Mouse (Mus musculus) urinary bladder, adult 18-20 months (tissue): Measurements from ENCODE around the gene Phxr2.

ENCODE experiments used
- DNase-seq, 2 experiments: peaks; one replicate each; pipeline ENCODE4 v3.0.0; 2022; ENCODE audit warnings: low spot score in 2 of 2, mixed read lengths in 2 of 2

The Phxr2 gene

DNA sequence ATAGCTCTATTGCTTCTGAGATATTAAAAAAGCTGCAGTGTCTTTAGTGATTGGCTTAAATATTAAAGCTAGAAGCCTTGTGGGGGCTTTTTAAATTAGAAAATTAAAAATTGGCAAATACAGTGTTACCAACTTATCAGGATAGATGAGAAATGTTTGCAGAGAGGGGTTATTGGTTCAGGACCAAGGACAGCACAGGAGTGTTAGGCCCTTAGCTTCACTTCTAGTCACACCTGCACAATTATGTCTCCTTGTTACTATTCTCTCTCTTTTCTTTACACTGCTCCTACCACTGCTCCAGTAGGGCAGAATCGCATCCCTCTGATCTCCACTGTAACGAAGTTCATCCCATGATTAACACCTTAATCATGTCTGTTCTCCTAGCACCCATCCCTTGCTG lies 31.0 kb downstream of the Phxr2 start:
- no peak for DNase-seq

DNA sequence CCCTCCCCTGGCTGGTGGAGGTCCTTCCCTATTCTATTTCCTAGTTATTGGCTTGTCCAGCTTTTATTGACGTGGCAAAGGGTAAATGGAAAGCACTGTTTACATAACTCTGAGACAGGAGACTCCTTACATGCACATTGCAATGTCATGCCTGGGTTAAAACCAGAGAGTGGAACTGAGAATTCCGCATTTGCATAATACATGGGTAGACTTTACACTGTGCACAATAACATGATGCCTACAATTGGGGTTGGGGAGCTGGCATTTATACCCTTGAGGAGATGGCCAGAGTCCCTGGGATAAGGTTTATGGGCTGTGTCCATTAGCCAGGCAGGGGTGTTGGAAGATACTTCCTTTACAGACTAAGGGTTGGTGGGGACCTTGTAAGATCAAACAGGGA lies 32.8 kb downstream of the Phxr2 start:
- no peak for DNase-seq

GRCm38 (mm10) chr10:99089906-99090305 lies 36.2 kb downstream of the Phxr2 start:
- no peak for DNase-seq

DNA sequence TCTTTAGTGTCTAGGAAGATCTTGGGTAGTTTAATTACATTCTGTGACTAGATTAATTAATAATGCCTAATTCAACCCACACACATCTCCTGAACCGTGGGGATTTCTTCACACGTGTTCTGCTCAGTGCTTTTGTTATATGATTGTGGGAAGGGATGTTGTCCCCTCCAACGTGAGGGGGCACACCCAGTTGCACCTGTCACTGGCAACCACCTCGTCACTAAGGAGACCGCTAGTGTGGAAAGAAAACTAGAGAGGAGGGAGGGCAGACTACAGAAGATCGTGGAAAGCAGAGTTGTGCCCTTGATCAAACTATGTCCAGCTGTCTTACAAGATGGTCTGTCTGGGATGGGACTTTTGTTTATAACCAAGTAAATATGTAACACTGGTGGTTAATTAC lies 40.1 kb downstream of the Phxr2 start:
- no peak for DNase-seq

GRCm38 (mm10) chr10:99085240-99085587 lies 40.9 kb downstream of the Phxr2 start:
- no peak for DNase-seq

DNA sequence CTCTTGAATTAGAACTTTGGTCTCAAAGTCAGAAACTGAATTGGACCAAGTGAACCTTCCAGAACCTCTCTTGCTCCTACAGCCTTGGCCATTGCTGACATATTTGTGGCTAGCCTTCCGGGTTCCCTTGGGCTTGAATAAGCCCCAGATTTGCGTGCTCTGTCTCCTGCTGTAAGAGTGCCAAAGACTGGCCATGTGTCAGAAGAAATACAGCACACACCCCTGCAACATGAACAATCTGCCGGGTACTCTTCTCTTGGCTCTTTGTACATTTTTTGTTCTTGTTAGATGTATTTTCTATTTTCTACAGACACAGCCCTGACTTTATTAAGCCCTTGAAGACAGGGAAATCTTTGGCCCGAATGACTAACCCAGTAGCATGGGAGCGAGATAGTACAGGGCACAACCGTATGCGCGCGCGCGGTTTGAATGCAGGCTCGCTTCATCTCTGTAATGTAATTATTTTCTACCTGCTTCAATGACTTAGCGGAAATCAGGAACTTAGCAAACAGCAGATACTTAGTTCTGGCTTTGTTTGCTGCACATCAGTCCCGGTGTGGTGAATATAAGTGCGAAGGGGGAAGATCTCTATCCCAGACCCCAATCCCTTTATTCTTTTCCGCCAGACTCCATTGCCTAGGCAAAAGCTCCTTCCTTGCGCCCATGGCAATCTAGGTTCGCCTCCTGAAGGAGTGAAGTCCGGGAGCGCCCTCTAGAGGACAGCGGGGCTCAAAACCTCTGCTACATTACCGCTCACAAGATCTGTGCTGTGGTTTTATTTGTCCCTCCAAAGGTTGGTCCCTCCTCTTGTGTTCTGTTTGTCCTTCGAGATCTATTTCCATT lies 41.5 kb downstream of the Phxr2 start:
- peak; percentile 78 to 79 for DNase-seq

DNA sequence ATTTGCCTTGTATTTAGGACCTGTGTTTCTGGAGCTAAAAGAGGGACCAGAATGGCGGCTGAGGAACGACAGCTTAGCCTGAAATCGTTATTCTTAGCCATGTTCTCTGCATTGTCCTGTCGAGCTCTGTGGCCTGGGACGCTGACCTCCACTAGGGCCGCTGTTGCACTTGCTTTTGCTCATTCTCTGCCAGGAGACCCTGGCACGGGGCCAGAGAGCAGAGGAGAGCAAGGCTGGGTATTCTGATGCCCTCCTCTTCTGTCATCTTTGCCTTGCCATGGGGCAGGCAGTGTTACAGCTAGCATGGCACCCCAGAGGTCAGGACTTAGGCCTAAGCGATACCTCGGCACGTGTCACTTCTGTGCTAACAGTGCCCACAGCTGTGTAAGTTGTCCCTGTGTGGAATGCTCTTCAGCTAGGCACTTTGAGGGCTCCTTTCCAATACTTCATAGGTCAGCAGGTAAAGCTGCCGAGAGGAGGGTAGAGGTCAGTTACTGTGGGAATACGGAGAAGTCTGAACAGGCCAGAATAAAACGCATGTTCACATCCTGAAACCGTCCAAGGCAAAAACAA lies 42.6 kb downstream of the Phxr2 start:
- no peak for DNase-seq

GRCm38 (mm10) chr10:99081569-99081990 lies 44.5 kb downstream of the Phxr2 start:
- DNase-seq: no peak

DNA sequence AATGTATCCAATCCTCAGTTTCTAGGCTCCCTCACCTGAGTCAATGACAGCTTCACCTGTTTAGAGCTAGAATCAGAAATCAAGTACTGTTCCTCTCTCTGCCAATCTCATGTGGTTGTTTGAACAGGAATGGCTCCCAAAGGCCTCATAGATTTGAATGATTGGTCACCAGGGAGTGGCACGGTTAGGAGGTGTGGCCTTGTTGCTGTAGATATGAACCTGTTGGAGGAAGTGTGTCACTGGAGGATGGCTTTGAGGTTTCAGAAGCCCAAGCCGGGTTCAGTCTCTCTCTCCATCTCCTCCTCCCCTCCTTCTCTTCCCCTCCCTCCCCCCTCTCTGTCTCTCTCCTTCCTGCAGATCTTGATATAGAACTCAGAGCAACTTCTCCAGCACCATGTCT lies 47.5 kb downstream of the Phxr2 start:
- no peak for DNase-seq

DNA sequence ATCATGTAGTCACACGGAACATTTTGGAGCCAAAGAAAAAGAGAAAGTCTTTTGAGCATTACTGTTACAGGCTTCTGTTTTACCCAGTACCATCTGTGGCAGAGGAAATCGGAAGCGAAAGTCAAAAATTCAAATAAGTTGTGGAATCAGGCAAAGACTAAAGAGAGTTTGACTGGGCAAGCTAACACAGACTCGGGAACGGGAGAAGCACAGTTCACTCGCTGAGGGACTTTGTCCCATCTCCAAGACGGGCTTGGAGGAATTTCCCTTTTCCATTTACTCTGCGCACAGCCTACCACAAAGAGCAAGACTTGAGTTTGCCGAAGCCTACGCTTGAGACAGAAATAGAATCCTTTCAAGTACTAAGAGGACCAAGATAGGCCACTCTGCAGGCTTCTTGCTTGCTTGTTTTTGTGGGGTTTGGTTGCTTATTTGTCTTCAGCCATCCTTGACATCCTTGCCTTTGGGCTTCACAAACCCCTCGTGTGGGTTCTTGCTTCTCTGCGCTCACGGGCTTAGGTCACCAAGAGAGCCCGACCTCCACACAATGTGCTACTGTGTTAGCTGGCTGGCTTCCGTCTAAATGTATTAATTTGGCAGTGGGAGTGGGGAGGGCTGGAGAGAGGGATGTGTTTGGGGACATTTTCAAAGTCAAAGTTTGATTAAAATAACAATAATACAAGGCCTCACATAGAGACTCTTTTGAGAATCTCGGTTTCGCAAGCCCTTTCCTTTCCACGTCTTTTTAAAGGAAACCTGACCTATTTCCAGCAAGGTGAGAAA lies 49.8 kb downstream of the Phxr2 start:
- no peak for DNase-seq
